Mouse (Mus musculus) olfactory bulb, adult 2 months (tissue): ENCODE measurements around the gene Hk1.

Source experiments
- CTCF ChIP-seq: fragments of 200-500 bp; IDR thresholded peaks from 2 replicates; pipeline ENCODE4 v1.5.1; 2012; ENCODE audit warnings: low read depth, mild to moderate bottlenecking, low read length, moderate library complexity; ENCODE audit not compliant: insufficient read depth
- POLR2A ChIP-seq: fragments of 200-500 bp; IDR thresholded peaks from 2 replicates; pipeline ENCODE4 v1.6.1; 2012; ENCODE audit warnings: mild to moderate bottlenecking, low read depth, low read length, moderate library complexity; ENCODE audit not compliant: insufficient read depth

GRCm38 (mm10) chr10:62339211-62340094 is 40.3 kb downstream of the Hk1 start:
- TF ChIP-seq POLR2A (no peak), CTCF (no peak)
